Mouse (Mus musculus): ENCODE measurements around the gene Gucd1. TPM values are rescaled to one million over a fixed set of nuclear protein-coding genes. Genes with fewer than 3 reads are reported as not detected.
"Not testable (repeated sequence)": the region's sequence is repeated elsewhere in the genome, so short reads cannot be mapped to it uniquely, and the experiment has no call there.

Gene Gucd1
- 23.6 and 24.5 TPM in 2 replicates for polyA plus RNA-seq (2015; fragmentation: Nextera tagmentation; extraction: Ambion mirVana)

DNA sequence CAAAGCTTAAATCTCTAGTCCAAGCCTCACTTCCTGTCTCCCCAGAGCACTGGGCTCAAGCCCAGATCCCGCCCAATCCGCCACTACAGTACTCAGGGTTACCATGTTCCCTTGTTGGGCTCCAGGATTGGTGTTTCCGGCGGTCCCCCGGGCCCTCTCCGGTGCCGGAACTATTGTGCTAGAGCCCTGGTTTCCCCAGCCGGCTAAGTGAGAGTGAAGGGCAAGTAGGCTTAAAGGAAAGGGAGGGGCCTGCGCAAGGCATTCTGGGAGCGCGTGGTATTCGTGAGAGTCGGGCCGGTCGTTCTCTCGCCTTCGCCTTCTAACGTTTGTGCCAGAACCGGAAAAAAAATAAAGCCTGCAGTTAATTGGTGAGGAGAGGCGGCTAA lies at the start of gene Gucd1:
TSS of gene Gucd1 (minus strand) at position 215 of the 386 bp plus-strand sequence.
- Histone ChIP-seq H3K27me3 (no peaks in the 10 kb centered on the region), H3K27ac (peak within 1 kb of the TSS; percentile 99), H3K36me3 (peaks cover 27% of the 10 kb centered on the region), H3K4me1 (peaks cover 41% of the 10 kb centered on the region), H3K4me2 (peak within 1 kb of the TSS; percentile 78), H3K4me3 (peak within 1 kb of the TSS; percentile 72), H3K9me3 (no peaks in the 10 kb centered on the region), H3K9ac (peak within 1 kb of the TSS; percentile 90)
- ATAC-seq (ENCODE audit: borderline replicate concordance, extremely low read depth, low FRiP score, low TSS enrichment) = peak; percentile 89
- WGBS = under 1% methylated on average over 20 of the region's 20 CpGs

DNA sequence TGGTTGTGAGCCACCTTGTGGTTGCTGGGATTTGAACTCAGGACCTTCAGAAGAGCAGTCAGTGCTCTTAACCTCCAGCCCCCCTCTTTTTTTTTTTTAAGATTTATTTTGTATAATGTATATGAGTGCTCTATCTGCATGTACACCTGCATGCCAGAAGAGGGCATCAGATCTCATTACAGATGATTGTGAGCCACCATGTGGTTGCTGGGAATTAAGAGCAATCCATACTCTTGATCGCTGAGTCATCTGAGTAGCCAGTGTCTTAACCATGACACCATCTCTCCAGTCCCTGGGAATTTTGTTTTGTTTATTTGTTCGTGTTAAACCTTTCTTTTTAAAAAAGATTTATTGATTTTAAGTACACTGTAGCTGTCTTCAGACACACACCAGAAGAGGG lies 49.0 kb upstream of the Gucd1 start:
- H3K36me3 ChIP-seq; H3K4me2 ChIP-seq; H3K4me1 ChIP-seq; H3K9me3 ChIP-seq; ATAC-seq (ENCODE audit: borderline replicate concordance, extremely low read depth, low FRiP score, low TSS enrichment); H3K27ac ChIP-seq; H3K4me3 ChIP-seq; H3K9ac ChIP-seq; H3K27me3 ChIP-seq: not testable (repeated sequence)
- WGBS = 78% methylated on average over 2 of the region's 2 CpGs

DNA sequence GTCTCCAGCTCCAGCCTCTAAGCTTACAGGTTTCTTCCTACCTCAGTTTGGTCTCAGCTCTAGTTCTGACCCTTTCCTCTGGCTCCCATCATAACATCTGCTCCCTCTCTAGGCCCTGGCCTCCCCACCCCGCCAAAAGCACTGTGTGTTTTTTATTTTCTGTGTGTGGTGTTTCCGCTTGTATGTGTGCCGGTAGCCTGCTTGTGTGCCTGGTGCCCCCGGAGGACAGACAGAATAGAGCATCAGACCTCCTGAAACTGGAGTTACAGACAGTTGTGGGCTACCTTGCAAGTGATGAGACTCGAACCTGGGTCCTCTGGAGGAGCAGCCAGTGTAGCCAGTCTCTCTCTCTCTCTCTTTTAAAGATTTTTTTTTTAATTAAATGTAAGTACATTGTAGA lies 48.5 kb upstream of the Gucd1 start:
- H3K4me1 ChIP-seq = no peaks in the 10 kb centered on the region
- no peak for ATAC-seq (ENCODE audit: borderline replicate concordance, extremely low read depth, low FRiP score, low TSS enrichment)
- H3K4me3 ChIP-seq = no peak overlapping the region
- no peak overlapping the region for H3K9ac ChIP-seq
- no peak overlapping the region for H3K4me2 ChIP-seq
- H3K27ac ChIP-seq = no peak overlapping the region
- WGBS = 83% methylated on average over 5 of the region's 5 CpGs
- H3K27me3 ChIP-seq = peaks cover 5% of the 10 kb centered on the region
- no peaks in the 10 kb centered on the region for H3K9me3 ChIP-seq
- H3K36me3 ChIP-seq = no peaks in the 10 kb centered on the region

DNA sequence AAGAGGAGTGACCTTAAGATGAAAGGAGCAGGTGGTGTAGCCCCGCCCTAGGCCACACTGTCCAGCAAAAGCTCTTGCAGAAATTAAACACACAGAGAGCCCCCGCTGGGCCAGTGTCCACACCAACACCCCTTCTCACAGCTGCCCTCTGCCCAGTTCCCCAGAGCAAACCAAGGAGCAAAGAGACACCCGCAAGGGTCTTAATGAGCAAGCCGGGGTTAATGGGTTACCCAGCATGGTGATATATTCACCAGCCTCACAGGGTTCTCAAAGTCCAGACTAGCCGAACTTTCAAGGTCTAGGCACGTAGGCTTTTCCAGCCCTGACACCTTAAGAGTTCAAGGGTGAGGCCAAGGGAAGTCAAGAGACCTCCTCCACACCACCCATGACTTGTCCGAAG lies 48.1 kb upstream of the Gucd1 start:
- no peaks in the 10 kb centered on the region for H3K9me3 ChIP-seq
- H3K27me3 ChIP-seq = peaks cover 10% of the 10 kb centered on the region
- H3K9ac ChIP-seq = no peak overlapping the region
- no peak overlapping the region for H3K27ac ChIP-seq
- ATAC-seq (ENCODE audit: borderline replicate concordance, extremely low read depth, low FRiP score, low TSS enrichment) = no peak
- no peak overlapping the region for H3K4me3 ChIP-seq
- no peaks in the 10 kb centered on the region for H3K4me1 ChIP-seq
- no peak overlapping the region for H3K4me2 ChIP-seq
- 59% methylated on average over 7 of the region's 7 CpGs for WGBS
- no peaks in the 10 kb centered on the region for H3K36me3 ChIP-seq

DNA sequence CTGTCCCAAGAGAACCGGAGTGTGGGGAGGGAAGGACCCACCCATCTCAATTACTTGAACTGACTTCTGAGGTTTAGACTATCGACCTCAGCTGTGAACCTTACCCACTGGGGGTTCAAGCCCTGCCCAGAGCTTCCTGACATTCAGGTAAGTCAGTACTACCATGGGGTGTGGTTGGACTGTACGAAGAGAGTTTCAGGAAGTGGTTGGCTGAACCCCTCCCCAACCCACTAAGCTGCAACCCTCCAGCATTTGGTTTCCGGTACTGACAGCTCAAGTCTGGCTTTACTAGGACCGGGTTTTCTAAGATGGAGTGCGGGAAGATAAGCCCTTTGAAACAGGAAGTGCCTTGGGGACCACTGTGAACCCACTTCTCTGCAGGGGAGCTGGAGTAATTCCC lies 47.7 kb upstream of the Gucd1 start:
- no peaks in the 10 kb centered on the region for H3K36me3 ChIP-seq
- H3K4me3 ChIP-seq = no peak overlapping the region
- no peak for ATAC-seq (ENCODE audit: borderline replicate concordance, extremely low read depth, low FRiP score, low TSS enrichment)
- WGBS = 55% methylated on average over 6 of the region's 6 CpGs
- H3K9ac ChIP-seq = no peak overlapping the region
- H3K27ac ChIP-seq = no peak overlapping the region
- H3K9me3 ChIP-seq = no peaks in the 10 kb centered on the region
- H3K4me2 ChIP-seq = no peak overlapping the region
- peaks cover 1% of the 10 kb centered on the region; the same call in 1 of the 2 replicates for H3K4me1 ChIP-seq
- H3K27me3 ChIP-seq = peaks cover 14% of the 10 kb centered on the region

DNA sequence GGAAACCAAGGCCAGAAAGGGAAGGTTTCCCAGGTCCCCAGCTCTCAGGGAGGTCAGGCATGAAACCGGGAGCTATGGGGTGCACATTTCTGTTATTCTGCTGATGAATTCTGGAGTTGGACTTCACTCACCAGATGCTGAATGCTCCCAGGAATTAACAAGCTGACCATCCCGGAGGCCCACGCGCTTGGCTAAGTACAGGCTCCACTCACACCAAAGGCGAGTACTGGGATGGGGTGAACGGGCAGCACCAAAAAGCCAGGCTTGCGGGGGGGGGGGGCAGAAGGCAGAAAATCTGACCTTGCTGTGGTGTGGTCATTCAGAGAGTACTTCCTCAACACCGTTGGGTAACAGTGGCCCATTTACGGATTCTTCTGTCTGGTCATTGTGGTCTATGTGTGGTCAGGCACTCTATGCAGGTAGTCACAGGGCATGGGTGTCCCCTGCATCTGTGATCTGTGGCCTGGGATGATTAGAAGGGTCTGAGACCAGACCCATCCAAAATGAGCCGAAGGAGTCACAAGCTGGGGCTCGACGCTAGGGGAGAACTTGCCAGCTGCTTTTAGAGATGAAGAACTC lies 47.0 kb upstream of the Gucd1 start:
- Histone ChIP-seq H3K4me2 (no peak overlapping the region), H3K9ac (no peak overlapping the region), H3K36me3 (no peaks in the 10 kb centered on the region), H3K4me1 (peaks cover 7% of the 10 kb centered on the region), H3K4me3 (no peak overlapping the region), H3K9me3 (no peaks in the 10 kb centered on the region), H3K27me3 (peaks cover 21% of the 10 kb centered on the region), H3K27ac (no peak overlapping the region)
- WGBS = 85% methylated on average over 12 of the region's 12 CpGs
- ATAC-seq (ENCODE audit: borderline replicate concordance, extremely low read depth, low FRiP score, low TSS enrichment) = no peak

DNA sequence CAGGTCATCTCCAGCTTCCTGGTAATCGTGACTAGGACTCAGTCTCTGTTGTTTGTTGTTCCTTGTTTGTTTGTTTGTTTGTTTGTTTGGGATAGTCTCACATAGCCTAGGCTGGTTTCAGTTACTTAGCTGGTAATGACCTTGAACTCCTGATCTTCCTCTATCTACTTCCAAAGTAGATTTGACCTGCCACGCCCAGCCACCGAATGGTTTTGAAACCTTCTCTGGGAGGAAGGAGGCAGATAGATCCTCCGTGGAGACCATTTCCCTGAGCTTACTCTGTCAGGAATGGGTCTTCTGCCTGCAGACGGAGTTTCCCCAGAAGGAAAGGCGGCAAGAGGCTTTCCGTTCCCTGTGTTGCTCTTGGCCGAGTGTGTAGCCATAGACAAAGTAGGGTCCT lies 44.8 kb upstream of the Gucd1 start:
- peaks cover 17% of the 10 kb centered on the region for H3K4me1 ChIP-seq
- peaks cover 30% of the 10 kb centered on the region for H3K27me3 ChIP-seq
- H3K4me3 ChIP-seq = no peak overlapping the region
- H3K36me3 ChIP-seq = no peaks in the 10 kb centered on the region
- no peak overlapping the region for H3K4me2 ChIP-seq
- H3K9ac ChIP-seq = no peak overlapping the region
- no peak for ATAC-seq (ENCODE audit: borderline replicate concordance, extremely low read depth, low FRiP score, low TSS enrichment)
- no peak overlapping the region for H3K27ac ChIP-seq
- WGBS = 73% methylated on average over 8 of the region's 8 CpGs
- H3K9me3 ChIP-seq = no peaks in the 10 kb centered on the region

DNA sequence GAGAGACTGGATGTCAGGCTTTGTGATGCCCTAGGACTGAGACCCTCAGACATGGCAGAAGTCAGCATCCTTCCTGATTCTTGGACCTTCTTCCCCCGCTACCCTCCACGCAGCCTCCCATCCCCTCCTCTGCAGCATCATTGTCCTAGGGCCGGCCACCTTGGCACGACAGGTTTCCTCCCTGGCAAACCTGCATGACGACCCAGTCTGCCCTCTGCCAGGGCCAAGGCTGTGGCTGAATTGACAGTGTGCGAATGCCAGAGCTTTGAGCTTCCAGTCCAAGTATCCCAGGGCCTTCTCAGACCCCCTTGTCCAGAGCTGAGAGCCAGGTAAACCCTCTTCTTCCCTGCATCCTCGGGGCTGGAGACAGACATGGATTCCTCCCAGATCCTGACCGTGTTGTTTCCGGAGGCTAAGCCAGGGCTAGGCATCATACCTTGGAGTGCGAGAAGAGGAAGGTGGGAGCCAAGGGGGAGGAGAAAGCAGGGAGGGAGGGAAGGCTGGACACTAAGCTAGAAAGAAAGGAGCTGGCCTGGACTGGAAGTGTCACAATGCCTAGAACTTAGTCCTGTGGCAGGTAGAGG lies 43.4 kb upstream of the Gucd1 start, which contains the start of gene Ggt1:
TSS of gene Ggt1 (plus strand) at position 534 of the 584 bp plus-strand sequence.
- H3K27ac ChIP-seq = no peak within 1 kb of the TSS
- peaks cover 30% of the 10 kb centered on the region for H3K27me3 ChIP-seq
- no peak within 1 kb of the TSS for H3K4me3 ChIP-seq
- H3K4me1 ChIP-seq = peaks cover 24% of the 10 kb centered on the region
- H3K9ac ChIP-seq = no peak within 1 kb of the TSS
- WGBS = 59% methylated on average over 10 of the region's 10 CpGs
- no peak for ATAC-seq (ENCODE audit: borderline replicate concordance, extremely low read depth, low FRiP score, low TSS enrichment)
- H3K4me2 ChIP-seq = peak within 1 kb of the TSS; percentile 99; the same call in 1 of the 2 replicates
- no peaks in the 10 kb centered on the region for H3K36me3 ChIP-seq
- H3K9me3 ChIP-seq = no peaks in the 10 kb centered on the region

DNA sequence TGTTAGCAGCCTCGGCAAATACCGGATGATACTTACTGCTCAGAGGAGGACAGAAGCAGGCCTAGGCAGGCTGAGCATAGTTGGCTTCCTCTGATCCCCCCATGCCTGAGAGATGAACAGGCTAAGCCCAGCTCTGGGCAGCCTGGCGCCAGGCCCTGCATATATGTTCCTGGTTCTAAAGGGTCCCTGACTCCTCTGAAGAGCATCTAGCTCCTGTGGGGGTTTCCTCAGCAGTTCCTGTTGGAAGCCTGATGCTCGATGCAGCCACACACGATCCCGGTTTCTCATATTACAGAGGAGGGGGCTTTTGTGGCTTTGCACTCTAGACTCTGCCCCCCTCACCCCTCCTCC lies 42.8 kb upstream of the Gucd1 start:
- no peak for ATAC-seq (ENCODE audit: borderline replicate concordance, extremely low read depth, low FRiP score, low TSS enrichment)
- H3K4me1 ChIP-seq = peaks cover 28% of the 10 kb centered on the region
- H3K4me2 ChIP-seq = peak overlapping the region; percentile 99
- H3K36me3 ChIP-seq = no peaks in the 10 kb centered on the region
- 18% methylated on average over 6 of the region's 6 CpGs for WGBS
- H3K9me3 ChIP-seq = no peaks in the 10 kb centered on the region
- peaks cover 30% of the 10 kb centered on the region for H3K27me3 ChIP-seq
- H3K9ac ChIP-seq = no peak overlapping the region
- H3K4me3 ChIP-seq = peak overlapping the region; percentile 53
- no peak overlapping the region for H3K27ac ChIP-seq

DNA sequence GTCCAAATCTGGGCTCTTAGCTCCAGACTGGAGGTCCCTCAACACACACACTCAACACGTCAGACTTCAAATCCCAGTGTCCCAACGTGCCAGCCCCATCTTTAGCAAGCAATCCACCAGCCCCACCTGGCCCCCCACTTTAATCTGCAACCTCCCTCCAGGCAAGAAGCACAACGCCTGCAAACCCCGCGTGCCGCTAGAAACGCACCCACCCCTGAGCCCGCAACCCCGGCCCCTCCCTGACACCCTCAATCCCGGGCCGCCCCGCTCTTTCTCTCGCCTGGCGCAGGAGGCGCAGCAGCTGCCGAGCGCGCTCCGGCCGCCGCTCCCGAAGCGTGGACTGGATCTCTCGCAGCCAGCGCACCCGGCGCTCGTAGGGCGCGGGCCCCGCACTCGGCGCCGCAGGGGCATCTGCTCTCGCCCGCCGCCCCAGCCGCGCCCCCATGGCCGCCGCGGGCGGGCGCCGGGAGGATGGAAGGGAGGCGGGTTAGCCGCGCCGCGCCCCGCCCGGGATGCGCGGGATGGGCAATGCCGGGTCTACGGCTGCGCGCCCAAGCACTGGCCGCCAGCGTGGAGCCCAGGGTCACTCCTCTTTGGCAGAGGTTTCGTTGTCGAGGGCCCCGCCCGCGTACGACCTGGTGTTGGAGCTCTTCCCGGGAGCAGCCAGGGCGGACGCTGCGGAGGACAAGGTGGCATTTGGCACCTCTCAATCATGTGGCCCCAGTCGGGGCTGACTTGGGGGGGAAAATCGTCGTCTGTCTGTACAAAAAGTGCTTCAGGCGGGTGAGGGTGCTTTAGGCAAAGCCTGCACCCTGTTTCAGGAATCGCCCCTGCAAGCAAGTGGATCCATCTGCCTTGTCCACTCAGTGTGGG lies 42.1 kb upstream of the Gucd1 start, which contains the start of gene Lrrc75b:
TSS of gene Lrrc75b (minus strand) at position 655 of the 873 bp plus-strand sequence.
- peaks cover 30% of the 10 kb centered on the region for H3K27me3 ChIP-seq

DNA sequence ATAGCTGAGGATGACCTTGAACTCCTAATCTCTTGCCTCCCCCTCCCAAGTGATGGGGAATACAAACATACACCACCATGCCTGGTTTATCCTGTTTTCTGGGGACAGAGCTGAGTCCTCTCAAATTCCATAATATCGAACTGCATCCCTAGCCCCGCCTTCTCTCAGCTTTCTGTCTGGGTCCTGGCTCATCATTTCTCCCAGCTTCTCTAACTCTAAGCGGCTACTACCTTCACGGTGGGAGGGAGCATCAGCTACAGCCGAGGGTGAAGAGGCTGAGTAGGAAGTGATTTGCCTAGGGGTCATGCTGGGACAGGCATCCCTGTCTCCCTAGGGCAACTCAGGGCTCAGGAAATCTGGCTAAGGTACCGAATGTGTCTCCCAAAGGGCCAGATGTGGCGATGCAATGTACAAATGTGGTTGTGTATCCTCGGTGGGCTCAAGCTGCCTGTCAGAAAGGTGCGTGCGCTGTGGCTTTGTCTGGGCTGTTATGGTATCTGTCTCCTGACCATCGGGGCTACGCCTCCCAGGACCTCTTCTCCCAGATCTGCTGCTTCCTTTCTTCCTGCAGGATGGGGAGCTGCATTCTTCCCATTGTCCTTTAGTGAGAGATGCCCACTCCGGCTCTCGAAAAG lies 41.4 kb upstream of the Gucd1 start:
- H3K4me1 ChIP-seq = peaks cover 28% of the 10 kb centered on the region
- WGBS = 3% methylated on average over 14 of the region's 14 CpGs
- H3K27ac ChIP-seq = no peak overlapping the region
- no peak for ATAC-seq (ENCODE audit: borderline replicate concordance, extremely low read depth, low FRiP score, low TSS enrichment)
- H3K4me2 ChIP-seq = peak overlapping the region; percentile 99
- H3K9me3 ChIP-seq = no peaks in the 10 kb centered on the region
- no peak overlapping the region for H3K9ac ChIP-seq
- H3K36me3 ChIP-seq = no peaks in the 10 kb centered on the region
- H3K27me3 ChIP-seq = peaks cover 30% of the 10 kb centered on the region
- peak overlapping the region; percentile 53 for H3K4me3 ChIP-seq

More for the DNA sequence above, 42.1 kb upstream of the Gucd1 start, which contains the start of gene Lrrc75b:
- no peaks in the 10 kb centered on the region for H3K36me3 ChIP-seq
- peaks cover 28% of the 10 kb centered on the region for H3K4me1 ChIP-seq
- no peaks in the 10 kb centered on the region for H3K9me3 ChIP-seq
- H3K4me3 ChIP-seq = peak within 1 kb of the TSS; percentile 53
- H3K27ac ChIP-seq = no peak within 1 kb of the TSS
- peak within 1 kb of the TSS; percentile 99 for H3K4me2 ChIP-seq
- under 1% methylated on average over 75 of the region's 75 CpGs for WGBS
- H3K9ac ChIP-seq = peak within 1 kb of the TSS; percentile 38
- peak; percentile 29; the same call in 1 of the 2 replicates for ATAC-seq (ENCODE audit: borderline replicate concordance, extremely low read depth, low FRiP score, low TSS enrichment)
